7 mouse cellular contexts compared by ENCODE assay signal in genomic region chr2:92430723-92431541, GRCm38 (mm10). TPM values are rescaled to one million over a fixed set of nuclear protein-coding genes. Genes with fewer than 3 reads are reported as not detected.
A peak's percentile ranks its signal among the peaks of the same experiment; 100 is the strongest.
DNase-seq lines count a peak whose midpoint lies in the region; ATAC-seq lines count a peak whose summit lies in the region.

No protein-coding gene starts in this region.

- H3K27me3 ChIP-seq in forebrain, embryonic 16.5 days (replicated peaks; ENCODE audit: control insufficient read depth, insufficient read depth, low read length): no peaks in the 10 kb centered on the region

- H3K4me1 ChIP-seq in forebrain, embryonic 16.5 days (replicated peaks; ENCODE audit: control insufficient read depth, insufficient read depth, low read length): peaks cover 57% of the 10 kb centered on the region

- H3K27ac ChIP-seq in forebrain, embryonic 16.5 days (ENCODE audit: low read length): peak overlapping the region; percentile 73

- ATAC-seq in forebrain, embryonic 16.5 days: peak; percentile 39

- peak; percentile 83 for DNase-seq in MN1 (ENCODE audit: low spot score)
- DNase-seq in brain, adult 2 months (ENCODE audit: low read depth, low spot score): peak; percentile 95
- peak; percentile 35 to 59 for DNase-seq in heart, postnatal 36 days
- DNase-seq in left cerebral cortex, adult 9 months (ENCODE audit: low spot score in 2 of 2): peak; percentile 63 to 72
- DNase-seq in lung, postnatal 36 days: peak; percentile 84
- DNase-seq in skeletal muscle tissue, adult 2 months (ENCODE audit: low read depth, low spot score): peak; percentile 81

- H3K9me3 ChIP-seq in forebrain, embryonic 16.5 days (ENCODE audit: control insufficient read depth, low read length): no peaks in the 10 kb centered on the region

- no peaks in the 10 kb centered on the region for H3K36me3 ChIP-seq in forebrain, embryonic 16.5 days (ENCODE audit: control insufficient read depth, insufficient read depth)

- intact Hi-C loops in heart, postnatal 36 days (cut with DNase I): loop anchor here (5.0 to 10.0 kb wide), 3 partner anchors 374 to 446 kb away; no protein-coding TSS in a partner anchor

- peak overlapping the region; percentile 72 for H3K9ac ChIP-seq in forebrain, embryonic 16.5 days (replicated peaks; ENCODE audit: low read depth, low read length)

- H3K4me3 ChIP-seq in forebrain, embryonic 16.5 days (replicated peaks; ENCODE audit: low read length): peak overlapping the region; percentile 65

- WGBS in forebrain, embryonic 16.5 days: 51% methylated on average over 21 of the region's 21 CpGs

- peak overlapping the region; percentile 65 for H3K4me2 ChIP-seq in forebrain, embryonic 16.5 days (ENCODE audit: low read length)

RNA-seq across cellular contexts. Expression of gene Cry2, which starts 2.9 kb away (rescaled TPM):
- polyA plus RNA-seq in forebrain, embryonic 16.5 days (2015; fragmentation: Nextera tagmentation; extraction: Ambion mirVana): 40.1 and 46.8 TPM in 2 replicates
- total RNA-seq in heart, postnatal 36 days (2021): 10 to 100 TPM; 21.8 to 33.4 TPM

RNA-seq across cellular contexts. Expression of gene Slc35c1, which starts 29.4 kb away (rescaled TPM):
- polyA plus RNA-seq in forebrain, embryonic 16.5 days (2015; fragmentation: Nextera tagmentation; extraction: Ambion mirVana): 10.6 and 12.7 TPM in 2 replicates
- 1 to 10 TPM; 5.8 to 7.5 TPM for total RNA-seq in heart, postnatal 36 days (2021)

RNA-seq across cellular contexts. Expression of gene Mapk8ip1, which starts 29.9 kb away (rescaled TPM):
- 101 TPM in 2 replicates for polyA plus RNA-seq in forebrain, embryonic 16.5 days (2015; fragmentation: Nextera tagmentation; extraction: Ambion mirVana)
- 1 to 10 TPM; 4.6 to 4.8 TPM for total RNA-seq in heart, postnatal 36 days (2021)

RNA-seq across cellular contexts. Expression of gene 1700029I15Rik, which starts 48.6 kb away (rescaled TPM):
- polyA plus RNA-seq in forebrain, embryonic 16.5 days (2015; fragmentation: Nextera tagmentation; extraction: Ambion mirVana): 5.7 and 8.6 TPM in 2 replicates
- total RNA-seq in heart, postnatal 36 days (2021): 1 to 10 TPM; 1.7 TPM

RNA-seq across cellular contexts. Expression of gene Large2, which starts 56.3 kb away (rescaled TPM):
- polyA plus RNA-seq in forebrain, embryonic 16.5 days (2015; fragmentation: Nextera tagmentation; extraction: Ambion mirVana): 1.4 and 2.4 TPM in 2 replicates
- total RNA-seq in heart, postnatal 36 days (2021): not detected

Comparison
In these comparisons a context has a peak if more than half of its experiments do, and no peak if none do; other contexts are left out.
1. Peak in every context shown above with its lines: DNase-seq, ATAC-seq, H3K4me3 ChIP-seq and H3K27ac ChIP-seq.